Mouse (Mus musculus): ENCODE results near the gene Aars2. TPM values are rescaled to one million over a fixed set of nuclear protein-coding genes. Genes with fewer than 3 reads are reported as not detected.

Aars2 gene
- 6.9 and 7.8 TPM in 2 replicates for total RNA-seq (2017)

DNA sequence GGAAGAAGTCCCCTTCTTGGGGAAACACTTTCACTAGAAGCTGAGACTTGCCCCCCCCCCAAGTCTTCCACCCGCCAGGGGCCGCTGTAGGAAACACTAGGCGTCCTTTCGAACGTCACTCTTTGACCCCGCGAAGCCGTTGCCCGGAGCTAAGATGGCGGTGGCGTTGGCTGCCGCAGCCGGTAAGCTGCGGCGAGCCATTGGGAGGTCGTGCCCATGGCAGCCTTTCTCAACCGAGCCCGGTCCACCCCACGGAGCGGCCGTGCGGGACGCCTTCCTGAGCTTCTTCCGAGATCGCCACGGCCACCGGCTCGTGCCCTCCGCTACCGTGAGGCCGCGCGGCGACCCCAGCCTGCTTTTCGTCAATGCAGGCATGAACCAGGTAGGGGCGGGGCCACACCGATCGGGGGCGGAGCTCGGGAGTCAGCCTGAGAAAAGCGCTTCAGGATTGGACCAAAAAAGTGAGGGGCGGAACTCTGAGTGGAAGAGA lies at the start of gene Aars2:
Gene Aars2 (plus strand): TSS at position 142 of the 490 bp plus-strand sequence.
- ATAC-seq (ENCODE audit: extremely low read depth, insufficient number of reproducible peaks, low FRiP score, poor library complexity, severe bottlenecking), result peak; percentile 94

DNA sequence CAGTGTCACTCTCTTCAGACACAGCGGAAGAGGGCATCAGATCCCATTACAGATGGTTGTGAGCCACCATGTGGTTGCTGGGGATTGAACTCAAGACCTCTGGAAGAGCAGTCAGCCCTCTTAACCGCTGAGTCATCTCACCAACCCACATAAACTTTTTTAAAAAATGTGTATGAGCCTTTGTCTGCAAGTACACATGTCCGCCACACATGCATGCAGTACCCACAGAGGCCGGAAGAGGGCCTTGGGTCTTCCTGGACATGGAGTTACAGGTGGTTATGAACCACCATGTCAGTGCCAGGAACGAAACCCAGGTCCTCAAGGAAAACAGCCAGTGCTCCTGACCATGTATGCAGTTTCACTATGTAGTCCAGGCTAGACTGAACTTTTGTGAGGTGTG lies 49.2 kb upstream of the Aars2 start:
- ATAC-seq (ENCODE audit: extremely low read depth, insufficient number of reproducible peaks, low FRiP score, poor library complexity, severe bottlenecking), result no peak

DNA sequence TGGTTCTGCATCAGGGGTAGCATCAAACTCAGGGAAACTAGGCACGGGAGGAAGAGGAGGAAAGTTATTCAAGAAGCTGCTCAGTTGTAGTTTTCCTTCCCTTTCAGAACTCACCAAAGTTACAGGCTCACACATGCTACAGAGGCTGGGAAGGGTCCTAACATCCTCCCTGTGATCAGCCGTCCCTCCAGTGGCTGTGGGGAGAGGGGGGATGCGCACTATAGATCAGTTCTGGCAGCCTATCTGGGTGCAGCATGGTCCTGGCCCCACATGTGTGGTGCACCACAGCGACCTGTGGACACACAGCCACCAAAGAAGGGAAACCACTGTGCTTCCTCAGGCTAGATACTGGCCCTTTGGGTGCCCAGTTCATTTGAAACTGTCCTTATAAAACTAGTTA lies 48.1 kb upstream of the Aars2 start:
- no peak for ATAC-seq (ENCODE audit: extremely low read depth, insufficient number of reproducible peaks, low FRiP score, poor library complexity, severe bottlenecking)

DNA sequence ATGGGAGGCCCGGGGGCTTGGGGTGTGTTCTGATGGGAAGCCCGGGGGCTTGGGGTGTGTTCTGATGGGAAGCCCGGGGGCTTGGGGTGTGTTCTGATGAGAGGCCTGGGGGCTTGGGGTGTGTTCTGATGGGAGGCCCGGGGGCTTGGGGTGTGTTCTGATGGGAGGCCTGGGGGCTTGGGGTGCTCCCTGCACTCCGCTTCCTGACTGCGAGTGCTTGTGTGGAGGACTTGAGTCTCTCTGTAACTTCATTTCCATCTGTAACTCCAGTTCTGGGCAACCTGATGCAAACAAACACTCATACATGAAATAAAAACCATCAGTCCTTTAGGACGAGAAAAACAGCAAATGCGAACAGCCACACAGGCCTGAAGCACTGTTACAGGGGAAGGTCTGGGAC lies 47.6 kb upstream of the Aars2 start:
- no peak for ATAC-seq (ENCODE audit: extremely low read depth, insufficient number of reproducible peaks, low FRiP score, poor library complexity, severe bottlenecking)

DNA sequence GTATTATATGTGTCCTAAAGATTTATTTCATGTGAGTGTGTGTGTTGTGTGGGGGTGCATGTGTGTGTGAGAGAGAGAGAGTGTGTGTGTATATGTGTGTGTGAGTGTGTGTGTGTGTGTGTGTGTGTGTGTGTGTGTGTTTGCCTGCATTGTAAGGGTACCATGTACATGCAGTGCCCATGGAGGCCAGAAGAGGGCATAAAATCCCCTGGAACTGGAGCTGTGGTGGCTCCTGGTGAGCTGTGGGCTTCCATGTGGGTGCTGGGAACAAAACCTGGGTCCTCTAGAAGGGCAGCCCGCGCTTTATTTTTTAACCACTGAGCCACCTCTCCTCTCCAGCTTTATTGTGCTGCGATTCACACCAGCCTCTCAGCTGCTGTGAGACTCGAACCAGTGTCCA lies 44.1 kb upstream of the Aars2 start:
- no peak for ATAC-seq (ENCODE audit: extremely low read depth, insufficient number of reproducible peaks, low FRiP score, poor library complexity, severe bottlenecking)

DNA sequence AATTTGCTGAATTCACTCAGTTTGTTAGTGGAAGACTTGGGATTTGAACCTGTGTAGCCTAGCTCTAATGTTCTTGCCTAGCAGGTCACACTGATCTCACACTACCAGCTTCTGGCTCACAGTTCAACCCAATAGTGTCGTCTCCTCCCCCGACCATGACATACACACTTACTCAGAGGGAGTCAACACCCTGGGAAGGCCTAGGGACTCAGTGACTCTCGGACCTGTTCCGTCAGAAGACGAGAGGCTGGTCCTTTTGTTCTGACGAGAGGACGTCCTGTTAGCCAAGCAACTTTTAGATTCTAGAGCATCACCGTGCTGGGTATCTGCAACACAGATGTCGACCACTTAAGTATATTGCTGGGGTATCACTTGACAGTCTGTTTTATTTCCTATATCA lies 42.4 kb upstream of the Aars2 start:
- ATAC-seq (ENCODE audit: extremely low read depth, insufficient number of reproducible peaks, low FRiP score, poor library complexity, severe bottlenecking), result no peak

DNA sequence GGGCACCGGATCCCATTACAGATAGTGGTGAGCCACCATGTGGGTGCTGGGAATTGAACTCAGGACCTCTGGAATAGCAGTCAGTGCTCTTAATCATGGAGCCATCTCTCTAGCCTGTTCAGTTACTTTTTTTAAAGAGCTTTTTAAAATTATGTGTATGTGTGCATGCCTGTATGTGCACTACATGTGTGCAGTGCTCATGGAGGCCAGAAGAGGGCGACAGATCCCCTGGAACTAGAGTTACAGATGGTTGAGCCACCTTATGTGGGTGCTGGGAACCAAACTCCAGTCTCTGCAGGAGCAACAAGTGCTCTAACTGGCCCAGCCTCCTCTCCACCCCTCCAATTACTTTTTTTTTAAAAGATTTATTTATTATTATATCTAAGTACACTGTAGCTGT lies 39.9 kb upstream of the Aars2 start:
- no peak for ATAC-seq (ENCODE audit: extremely low read depth, insufficient number of reproducible peaks, low FRiP score, poor library complexity, severe bottlenecking)

DNA sequence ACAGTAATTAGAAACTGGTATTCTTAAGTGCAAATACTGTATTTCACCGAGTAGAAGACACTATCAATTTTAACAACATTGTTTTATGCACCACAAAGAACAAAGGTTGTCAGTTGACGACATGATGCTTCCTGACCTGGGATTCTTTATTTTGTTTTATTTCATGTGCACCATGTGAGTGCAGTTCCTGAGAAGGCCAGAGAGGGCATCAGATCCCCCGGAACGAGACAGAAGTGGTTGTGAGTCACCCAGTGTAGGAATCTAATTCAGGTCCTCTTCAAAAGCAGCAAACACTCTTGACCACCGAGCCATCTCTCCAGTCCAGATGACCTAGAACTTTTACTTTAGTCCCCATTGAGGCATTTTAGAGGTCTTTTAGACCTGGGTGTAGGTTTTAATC lies 38.3 kb upstream of the Aars2 start:
- ATAC-seq (ENCODE audit: extremely low read depth, insufficient number of reproducible peaks, low FRiP score, poor library complexity, severe bottlenecking), result no peak

DNA sequence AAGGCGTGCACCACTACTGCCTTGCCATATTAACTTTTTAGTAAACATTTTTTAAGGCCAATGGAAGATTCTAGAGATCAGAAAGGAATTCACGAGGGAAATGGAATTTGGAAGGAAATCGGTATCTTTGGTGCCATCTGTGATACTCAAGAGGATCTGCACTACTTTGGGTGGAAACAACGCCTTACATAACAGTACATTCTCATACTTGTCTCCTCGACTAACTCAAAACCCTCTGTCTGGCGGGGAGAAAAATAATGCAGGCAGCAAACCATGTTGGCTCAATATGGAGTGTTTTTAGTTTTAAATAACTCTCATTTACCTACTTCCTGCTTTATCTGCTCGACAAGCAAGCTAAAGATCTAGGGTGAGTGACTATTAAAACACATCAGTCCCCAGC lies 35.9 kb upstream of the Aars2 start:
- ATAC-seq (ENCODE audit: extremely low read depth, insufficient number of reproducible peaks, low FRiP score, poor library complexity, severe bottlenecking), result no peak

DNA sequence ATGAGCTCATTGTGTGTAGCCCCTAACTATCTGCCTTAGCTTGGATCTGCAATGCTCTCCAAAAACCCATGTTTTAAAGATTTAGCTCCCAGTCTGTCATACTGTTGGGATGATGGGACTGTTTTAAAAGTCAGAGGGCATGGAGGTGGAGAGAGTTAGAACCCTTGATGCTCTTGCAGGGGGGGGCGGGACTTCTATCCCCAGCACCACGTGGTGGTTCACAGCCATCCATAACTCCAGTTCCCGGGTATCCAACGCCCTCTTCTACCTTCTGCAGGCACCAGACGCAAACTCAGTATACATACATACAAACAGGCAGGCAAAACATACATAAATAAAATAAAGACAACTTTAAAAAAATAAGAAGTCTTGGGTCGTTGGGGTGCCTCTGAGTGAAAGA lies 33.0 kb upstream of the Aars2 start:
- no peak for ATAC-seq (ENCODE audit: extremely low read depth, insufficient number of reproducible peaks, low FRiP score, poor library complexity, severe bottlenecking)

DNA sequence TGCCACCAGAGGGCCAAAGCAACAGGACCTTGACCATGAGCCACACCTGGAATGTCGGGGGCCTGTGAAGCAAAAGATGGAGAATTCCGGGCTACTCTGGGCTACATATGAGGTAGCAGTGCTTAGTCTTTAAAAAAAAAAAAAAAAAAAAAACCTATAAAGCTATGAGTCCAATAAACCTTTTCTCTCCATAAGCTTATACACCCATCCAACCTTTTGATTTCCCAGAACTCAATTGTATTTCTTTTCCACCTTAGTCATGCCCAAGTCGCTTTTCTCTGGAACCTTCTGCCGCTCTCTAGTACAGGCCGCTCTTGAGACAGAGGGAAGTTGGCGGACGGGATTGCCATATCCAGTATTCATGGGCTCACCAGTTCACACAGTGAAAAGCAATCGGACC lies 32.5 kb upstream of the Aars2 start:
- no peak for ATAC-seq (ENCODE audit: extremely low read depth, insufficient number of reproducible peaks, low FRiP score, poor library complexity, severe bottlenecking)

DNA sequence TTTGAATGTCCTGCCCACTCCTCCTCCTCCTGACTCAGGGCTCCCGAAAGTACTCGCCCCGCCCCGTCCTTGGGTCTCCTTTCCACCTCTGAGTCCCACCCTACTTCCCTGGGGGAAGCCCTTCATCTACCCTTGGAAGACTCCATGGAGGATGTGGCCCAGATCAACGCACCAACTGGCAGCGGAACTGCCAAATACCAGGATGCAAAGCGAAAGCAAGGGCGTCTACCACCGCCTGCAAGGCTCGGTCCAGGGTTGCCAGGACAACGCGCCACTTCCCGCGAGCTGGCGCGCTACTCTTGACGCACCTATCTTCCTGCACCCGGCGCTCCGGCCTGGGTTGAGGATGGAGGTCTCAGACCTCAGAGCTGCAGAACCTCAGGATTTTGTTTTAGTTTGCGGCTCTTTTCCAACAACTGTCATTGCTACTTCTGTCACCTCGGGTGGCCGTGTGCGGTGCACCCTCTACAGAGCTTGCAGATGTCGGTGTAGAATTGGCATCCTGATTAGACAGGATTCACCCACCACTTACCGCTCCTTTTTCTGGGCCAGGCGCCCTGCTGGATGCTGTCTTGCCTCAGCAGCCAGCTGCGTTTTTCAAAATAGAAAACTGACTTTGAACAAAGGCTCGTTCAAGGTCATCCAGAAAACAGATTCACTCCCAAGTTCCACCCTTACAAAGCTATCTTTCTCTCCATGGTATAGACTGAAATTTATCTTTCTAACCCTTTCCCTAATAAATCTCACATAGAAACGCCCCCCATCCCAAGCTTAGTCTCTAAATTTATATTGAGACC lies 31.8 kb upstream of the Aars2 start, which contains the start of gene Spats1:
Gene Spats1 (minus strand): TSS at position 747 of the 797 bp plus-strand sequence.
- ATAC-seq (ENCODE audit: extremely low read depth, insufficient number of reproducible peaks, low FRiP score, poor library complexity, severe bottlenecking), result 0 out of 2 replicates have a peak, but pooled peaks have one; percentile 28

DNA sequence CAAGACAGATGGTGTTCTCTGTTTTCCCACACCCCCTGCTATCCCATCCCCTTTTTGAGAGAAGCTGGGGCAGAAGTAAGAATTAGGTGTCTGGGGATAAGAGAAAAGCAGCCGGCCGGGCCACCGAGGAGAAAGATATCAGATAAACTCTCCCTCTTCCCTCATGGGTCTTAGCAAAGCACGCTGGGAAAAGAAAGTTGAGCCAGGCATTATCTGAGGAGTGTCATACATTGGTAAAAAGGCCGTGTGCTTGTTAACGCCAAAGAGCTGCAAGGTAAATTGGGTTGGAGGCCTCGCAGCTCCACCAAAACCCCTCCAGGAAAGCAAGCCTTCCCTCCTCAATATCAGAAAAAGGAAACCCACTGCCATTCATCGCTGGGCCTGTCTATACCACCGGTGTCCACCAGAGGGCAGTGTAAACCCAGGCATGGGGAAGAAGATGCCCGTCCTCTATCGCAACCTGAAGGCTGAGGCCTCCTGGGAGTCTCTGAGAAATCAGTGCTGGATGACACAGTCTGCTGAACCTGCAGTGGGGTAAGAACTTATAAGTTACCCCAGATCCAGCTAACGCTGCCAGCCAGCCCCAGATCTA lies 28.3 kb upstream of the Aars2 start:
- peak; percentile 83 for ATAC-seq (ENCODE audit: extremely low read depth, insufficient number of reproducible peaks, low FRiP score, poor library complexity, severe bottlenecking)

DNA sequence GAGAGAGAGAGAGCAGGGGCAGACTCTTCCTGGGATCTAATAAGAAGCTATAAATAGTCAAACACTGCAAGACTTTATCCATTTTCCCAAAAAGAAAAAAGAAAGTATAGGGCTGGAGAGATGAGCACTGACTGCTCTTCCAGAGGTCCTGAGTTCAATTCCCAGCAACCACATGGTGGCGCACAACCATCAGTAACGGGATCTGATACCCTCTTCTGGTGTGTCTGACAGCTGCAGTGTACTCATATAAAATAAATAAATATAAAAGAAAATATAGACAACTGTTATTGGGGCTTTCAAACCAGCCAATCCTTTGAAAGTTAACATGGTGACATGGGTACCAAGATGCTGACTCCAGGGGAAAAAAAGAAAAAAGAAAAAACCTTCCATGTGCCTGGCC lies 26.2 kb upstream of the Aars2 start:
- ATAC-seq (ENCODE audit: extremely low read depth, insufficient number of reproducible peaks, low FRiP score, poor library complexity, severe bottlenecking), result no peak

DNA sequence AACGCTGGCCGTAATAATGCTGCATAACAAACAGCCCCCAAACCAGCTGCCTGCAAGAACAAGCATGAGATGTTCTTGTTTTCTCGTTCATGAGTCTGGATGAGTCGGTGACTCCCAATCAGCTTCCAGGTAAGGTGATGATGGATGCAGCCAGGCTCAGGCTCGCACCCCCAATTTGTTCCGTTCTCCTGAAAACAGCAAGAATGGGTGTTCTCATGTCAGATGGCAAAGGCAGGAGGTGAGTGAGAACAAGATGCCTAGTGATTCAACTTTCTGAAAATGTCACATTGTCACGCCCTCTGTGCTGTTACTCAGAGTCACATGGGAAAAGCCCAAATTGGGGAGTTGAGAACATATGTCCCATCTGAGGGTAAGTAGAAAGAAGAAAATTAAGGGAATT lies 21.1 kb upstream of the Aars2 start:
- ATAC-seq (ENCODE audit: extremely low read depth, insufficient number of reproducible peaks, low FRiP score, poor library complexity, severe bottlenecking), result no peak

DNA sequence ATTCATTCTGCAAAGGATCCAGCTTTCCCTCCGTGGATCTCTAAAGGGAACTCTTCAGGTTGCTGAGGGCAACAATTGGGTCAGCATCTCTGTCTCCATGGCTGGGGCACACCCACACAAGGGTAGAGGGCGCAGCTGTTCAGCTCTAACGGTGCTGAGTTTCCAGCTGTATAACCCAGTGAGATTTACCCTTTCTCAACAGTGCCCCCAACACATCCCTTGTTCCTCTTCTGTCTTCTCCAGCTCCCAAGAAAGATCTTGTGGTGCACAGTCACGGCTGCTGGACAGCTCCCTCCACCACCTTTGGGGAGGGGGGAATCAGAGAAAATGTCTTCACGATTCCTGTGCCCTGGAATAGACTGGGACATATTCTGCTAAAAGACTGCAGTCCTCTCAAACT lies 19.4 kb upstream of the Aars2 start:
- ATAC-seq (ENCODE audit: extremely low read depth, insufficient number of reproducible peaks, low FRiP score, poor library complexity, severe bottlenecking), result no peak

DNA sequence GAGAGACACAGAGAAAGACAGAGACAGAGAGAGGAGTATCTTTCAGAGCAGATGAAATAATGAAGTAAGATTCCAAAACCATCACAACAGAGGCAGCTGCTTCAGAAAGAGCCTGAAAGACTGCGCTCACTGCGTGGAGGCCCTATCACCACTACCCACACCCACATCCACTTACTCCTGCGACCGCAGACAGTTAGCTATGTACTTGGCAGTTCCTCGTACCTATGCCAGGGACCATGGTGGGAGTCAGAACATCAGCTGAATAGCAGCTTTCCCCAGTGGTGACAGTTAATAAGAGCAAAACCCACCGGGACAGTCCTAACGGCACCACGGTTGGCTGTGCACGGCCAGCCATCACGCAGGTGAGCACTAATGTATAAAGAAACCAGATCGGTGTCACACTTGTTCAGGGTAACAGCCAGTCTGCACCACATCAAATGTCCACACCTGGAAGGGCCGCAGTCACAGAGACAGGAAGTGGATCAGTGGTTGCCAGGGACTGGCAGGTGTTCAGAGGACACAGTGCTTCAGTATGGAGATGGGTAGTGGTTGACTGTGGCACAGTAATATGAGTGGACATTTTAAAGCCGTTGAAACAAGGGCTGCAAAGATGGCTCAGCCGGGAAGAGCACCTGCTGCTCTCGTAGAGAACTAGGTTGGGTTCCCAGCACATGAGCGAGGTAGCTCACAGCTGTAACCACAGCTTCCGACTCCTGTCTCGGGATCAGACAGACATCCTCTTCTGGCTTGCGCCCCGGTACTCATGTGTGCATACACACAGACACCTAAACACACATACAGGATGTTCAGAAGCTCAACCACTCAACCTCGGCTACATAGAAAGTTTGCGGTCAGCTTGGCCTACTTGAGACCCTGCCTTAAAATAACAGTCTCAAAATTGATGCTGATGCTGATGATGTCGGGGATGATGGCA lies 18.1 kb upstream of the Aars2 start:
- no peak for ATAC-seq (ENCODE audit: extremely low read depth, insufficient number of reproducible peaks, low FRiP score, poor library complexity, severe bottlenecking)

DNA sequence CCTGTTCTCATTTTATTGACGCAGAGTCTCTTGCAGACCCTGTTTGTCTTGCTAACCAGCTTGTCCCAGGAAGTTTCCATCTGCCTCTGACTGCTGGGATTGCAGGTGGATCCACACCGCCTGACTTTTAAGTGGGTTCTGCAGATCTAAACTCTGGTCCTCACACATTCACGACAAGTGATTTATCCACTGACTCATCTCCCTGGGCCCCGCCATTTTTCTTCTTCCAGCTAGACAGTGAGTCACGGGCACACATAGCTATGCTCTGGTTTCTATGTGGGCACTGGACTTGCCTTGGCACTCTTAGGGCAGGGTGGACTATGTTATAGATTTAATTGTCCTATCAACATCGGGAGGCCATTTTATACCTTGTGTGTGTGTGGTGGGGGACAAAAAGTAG lies 16.9 kb upstream of the Aars2 start:
- ATAC-seq (ENCODE audit: extremely low read depth, insufficient number of reproducible peaks, low FRiP score, poor library complexity, severe bottlenecking), result no peak

DNA sequence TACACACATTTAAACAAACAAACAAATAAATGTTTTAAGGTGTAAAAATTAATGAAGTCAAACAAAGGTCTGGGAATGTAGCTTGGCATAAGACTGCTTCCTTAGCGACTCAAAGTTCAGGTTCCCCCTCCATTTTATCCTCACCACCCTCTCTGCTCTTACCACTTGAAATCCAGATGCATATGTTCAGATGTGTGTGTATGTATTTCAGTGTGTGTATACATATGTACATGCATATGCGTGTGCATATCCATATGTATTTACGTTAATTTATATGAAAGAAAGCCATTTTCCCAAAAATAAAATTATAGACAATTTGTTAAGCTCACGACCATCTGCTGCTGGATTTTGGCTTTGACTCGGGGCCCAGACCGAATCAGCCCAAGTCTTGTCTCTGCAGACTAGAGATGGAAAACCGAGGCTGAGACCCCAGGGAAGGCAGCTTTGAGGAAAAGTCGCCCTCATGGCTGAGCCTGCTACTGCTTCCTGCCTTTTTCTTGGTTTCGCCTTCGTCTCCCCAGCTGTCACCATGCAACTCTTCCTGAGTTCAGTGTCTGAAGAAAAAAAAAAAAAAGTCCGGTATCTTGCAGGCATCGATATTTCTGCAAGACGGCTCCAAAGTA lies 16.0 kb upstream of the Aars2 start:
- ATAC-seq (ENCODE audit: extremely low read depth, insufficient number of reproducible peaks, low FRiP score, poor library complexity, severe bottlenecking), result no peak
